Mouse (Mus musculus) ES-CJ7 (cell line): ENCODE measurements around the gene Gimap8.
"Not testable (repeated sequence)": the region's sequence is repeated elsewhere in the genome, so short reads cannot be mapped to it uniquely, and the experiment has no call there.

Source experiments
- DNase-seq: peaks from one replicate; pipeline ENCODE4 v3.0.0; 2011; ENCODE audit warnings: low read depth, low spot score

Gimap8 gene

DNA sequence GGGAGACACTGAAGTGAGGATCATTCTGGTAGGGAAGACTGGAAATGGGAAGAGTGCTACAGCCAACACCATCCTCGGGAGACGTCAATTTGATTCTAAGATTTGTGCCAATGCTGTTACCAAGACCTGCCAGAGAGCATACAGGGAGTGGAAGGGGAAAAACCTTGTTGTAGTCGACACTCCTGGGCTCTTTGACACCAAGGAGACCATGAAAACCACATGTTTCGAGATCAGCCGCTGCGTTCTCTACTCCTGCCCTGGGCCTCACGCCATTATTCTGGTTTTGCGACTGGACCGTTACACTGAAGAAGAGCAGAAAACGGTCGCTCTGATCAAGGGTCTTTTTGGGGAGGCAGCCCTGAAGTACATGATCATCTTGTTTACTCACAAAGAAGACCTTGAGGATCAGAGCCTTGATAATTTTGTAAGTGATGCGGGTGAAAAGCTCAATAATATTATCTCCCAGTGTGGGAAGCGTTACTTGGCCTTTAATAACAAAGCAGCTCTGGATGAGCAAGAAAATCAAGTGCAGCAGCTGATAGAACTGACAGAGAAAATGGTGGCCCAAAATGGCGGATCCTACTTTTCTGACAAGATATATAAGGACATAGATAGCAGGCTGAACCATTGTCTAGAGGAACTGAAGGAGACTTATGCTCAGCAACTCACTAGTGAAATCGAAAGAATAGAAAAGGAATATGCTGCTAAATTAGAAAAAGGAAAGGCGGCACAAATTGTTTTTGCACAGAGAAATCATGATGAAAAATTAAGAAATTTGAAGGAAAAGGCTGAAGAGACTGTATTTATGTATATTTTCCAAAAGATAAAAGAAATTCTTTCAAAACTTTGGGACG is 30.7 kb downstream of the Gimap8 start:
- DNase-seq: no peak

GRCm38 (mm10) chr6:48678391-48678790 is 31.4 kb downstream of the Gimap8 start:
- no peak for DNase-seq

GRCm38 (mm10) chr6:48679701-48680100 is 32.7 kb downstream of the Gimap8 start:
- DNase-seq: no peak

DNA sequence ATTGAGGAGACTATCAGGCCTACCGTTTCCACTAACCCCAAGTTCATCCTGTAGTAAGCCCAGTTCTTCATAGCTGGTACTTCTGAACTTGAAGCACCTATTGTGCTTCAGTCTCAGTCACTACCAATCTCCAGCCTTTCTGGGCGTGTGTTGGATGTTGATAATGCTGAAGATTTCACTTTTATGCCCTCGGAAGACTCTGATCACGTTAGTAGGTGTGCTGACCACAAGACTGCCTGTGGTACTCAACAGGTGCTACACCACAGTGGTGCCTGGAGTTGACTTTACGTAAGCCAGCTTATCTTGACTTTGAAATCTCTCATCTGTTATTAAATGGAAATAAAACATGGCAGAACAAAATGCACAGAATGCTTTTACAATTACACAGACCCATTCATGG is 33.4 kb downstream of the Gimap8 start:
- DNase-seq: no peak

GRCm38 (mm10) chr6:48681472-48682090 is 34.5 kb downstream of the Gimap8 start:
- no peak for DNase-seq

GRCm38 (mm10) chr6:48682271-48682670 is 35.2 kb downstream of the Gimap8 start:
- no peak for DNase-seq

DNA sequence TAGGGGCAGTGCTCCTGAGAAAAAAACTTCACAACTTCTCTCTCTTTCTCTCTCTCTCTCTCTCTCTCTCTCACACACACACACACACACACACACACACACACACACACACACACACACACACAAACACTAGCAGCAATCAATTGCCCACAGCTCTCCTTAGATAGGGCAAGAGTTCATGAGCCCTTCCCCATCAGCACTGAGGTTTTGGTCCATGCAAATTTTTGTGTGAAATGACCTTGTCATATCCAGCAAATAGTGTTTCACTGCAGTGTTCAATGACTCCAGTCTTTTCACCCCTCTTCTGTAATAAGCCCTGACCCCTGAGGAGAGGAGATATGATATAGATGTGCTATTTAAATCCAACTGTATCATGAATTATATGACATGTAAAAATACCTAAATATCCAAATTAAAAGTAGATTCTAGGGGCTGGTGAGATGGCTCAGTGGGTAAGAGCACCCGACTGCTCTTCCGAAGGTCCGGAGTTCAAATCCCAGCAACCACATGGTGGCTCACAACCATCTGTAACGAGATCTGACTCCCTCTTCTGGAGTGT is 36.3 kb downstream of the Gimap8 start:
- not testable (repeated sequence) for DNase-seq

- DNase-seq: no peak
Observed at GRCm38 (mm10) chr6:48684319-48684718, 37.3 kb downstream of the Gimap8 start, which contains the start of gene Gimap4. TSS of gene Gimap4 (plus strand) at chr6:48684549.

- DNase-seq: no peak
Observed at GRCm38 (mm10) chr6:48684806-48685205, 37.8 kb downstream of the Gimap8 start.

DNA sequence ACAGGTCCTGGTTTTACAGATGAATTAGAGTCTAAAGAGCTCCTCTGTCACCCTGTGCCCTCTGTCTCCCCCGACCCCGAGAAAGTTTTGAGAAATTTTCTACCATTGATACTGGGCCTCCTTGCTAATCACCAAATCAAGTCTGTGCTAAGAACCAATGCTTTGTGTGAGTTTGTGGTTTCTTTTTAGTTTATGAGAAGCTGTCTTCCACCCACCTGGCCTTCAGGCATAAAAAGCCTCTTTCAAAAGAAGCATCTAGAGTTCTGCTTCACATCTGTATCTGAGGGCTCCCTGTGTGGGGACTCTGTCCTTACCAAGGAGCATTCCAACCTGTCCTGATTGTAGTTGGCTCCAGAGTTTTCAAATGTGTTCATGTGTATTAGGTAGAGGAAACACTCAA is 38.2 kb downstream of the Gimap8 start:
- no peak for DNase-seq

DNA sequence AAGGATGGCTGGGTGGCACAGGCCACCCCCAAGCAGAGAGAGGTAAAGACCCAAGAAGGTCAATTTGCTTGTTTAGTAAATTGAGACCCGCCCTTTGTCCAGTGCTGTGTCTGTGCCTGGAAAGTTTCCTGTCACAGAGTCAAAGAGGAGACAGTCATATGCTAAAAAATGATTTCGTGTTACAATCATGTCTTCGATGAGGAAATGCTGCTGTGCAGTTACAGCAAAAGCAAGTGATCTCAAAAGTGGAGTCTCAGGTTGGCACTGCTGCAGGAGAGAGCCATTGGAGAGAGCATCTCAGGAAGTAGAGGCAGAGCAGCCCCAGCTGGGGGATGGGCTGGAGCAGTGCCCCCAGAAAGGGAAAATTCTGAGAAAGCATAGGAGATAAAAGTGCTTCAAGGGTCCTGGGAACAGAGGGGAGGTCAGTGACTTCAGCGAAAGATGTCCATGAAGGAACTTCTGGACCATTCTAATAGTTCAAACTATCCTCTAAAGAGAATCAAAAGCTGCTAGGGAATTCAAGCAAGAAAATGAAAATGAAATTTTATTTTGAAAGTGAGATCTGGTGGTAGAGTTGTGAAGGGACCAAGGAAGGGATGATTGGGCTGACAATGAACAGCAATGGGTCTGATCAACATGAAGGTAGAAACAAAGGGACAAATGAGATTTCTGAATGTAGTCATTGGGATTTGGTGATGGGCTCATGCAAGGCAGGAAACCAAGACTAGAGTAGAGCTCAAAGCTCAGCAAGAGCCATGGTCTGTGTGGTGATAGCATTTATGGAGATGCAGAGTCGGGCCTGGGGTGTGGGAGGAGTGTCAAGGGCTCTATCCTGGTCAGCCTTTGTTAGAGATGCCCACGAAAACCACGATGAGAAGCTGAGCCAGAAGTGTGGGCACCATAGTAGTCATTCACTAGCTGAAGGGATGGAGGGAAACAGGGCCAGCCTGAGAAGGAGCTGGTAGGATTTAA is 38.9 kb downstream of the Gimap8 start:
- no peak for DNase-seq

GRCm38 (mm10) chr6:48687077-48687476 is 40.0 kb downstream of the Gimap8 start:
- DNase-seq: no peak

DNA sequence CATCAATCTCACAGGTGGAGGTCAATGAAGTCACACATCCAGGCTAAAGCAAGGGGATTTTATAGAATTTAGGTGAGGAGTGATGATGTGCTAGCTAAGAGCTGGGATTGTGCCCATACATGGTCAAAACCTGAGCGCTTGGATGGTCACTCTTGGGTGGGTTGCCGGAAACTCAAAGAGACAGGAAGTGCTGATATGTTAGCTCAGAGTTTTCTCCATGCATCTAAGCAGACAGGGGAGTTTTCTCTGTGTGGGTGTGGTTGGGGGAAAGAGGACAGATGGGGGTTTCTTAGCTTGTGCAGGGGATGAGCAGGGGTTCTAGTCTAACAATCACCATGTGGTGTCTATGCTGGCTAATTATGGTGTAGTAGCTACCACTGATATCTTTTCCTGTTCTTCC is 42.3 kb downstream of the Gimap8 start:
- DNase-seq: no peak

- DNase-seq: no peak
Observed at GRCm38 (mm10) chr6:48692962-48693361, 45.9 kb downstream of the Gimap8 start.

GRCm38 (mm10) chr6:48696830-48697554 is 50.0 kb downstream of the Gimap8 start:
- DNase-seq: no peak

GRCm38 (mm10) chr6:48697555-48697930 is 50.5 kb downstream of the Gimap8 start:
- DNase-seq: no peak

- DNase-seq: no peak
Observed at GRCm38 (mm10) chr6:48698066-48698856, 51.2 kb downstream of the Gimap8 start.

DNA sequence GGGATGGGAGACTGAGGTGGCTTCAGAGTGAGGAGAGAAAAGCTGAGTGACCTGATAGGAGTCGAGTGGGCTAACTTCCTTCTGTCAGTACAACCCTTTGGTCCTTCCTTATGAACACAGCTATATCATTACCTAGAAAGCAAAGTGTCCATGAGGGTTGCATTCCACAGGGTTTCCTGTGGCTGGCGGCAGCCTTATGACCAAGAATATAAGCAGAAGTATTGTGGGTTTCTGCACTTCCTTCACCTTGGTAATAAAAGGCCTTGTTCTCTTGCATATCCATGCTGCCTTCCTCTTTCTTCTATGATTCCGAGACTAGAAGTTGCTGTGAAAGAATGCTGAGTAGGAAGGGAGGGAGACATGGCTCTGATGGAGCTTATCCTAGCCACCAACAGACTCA is 51.9 kb downstream of the Gimap8 start:
- no peak for DNase-seq

DNA sequence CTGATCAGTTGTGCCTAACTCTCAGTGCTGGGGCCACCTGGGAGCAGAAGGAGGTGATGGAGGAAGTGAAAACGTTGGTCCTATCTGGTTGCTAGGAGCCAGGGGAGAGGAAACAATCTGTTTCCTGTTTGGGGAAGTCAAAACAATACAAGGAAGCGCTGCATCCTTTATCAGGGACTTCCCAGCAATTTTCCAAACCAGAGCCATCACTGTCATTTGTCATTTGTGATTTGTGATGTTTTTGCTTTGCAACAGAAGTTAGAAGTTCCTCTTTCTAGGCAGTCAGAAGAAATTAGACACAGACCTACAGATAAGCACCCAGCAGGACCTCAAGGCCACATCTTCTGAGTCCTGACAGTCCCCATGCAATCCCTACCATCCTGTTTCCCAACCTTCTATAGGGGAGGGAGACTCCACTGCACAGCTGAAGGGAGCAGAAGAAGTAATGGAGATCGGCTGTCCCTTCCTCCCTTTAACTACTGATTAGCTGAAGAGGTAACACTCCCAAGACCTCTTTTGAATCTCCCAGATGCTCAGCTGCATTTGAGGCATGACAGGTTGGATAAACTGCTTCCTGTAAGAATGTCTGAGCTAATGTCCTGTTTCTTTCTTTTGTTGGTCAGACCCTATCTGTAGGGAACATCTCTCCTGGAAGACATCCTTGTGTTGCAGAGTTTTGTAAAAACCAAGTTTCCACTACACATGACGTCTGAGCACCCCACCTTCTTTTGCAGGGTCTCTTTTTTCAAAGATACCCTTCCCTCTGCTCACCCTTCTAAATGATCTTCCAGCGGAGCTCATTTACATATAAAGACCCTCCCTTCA is 53.4 kb downstream of the Gimap8 start:
- no peak for DNase-seq
